Mouse (Mus musculus): Measurements from ENCODE around the gene Gigyf2. TPM values are rescaled to one million over a fixed set of nuclear protein-coding genes. Genes with fewer than 3 reads are reported as not detected.
"Not testable (repeated sequence)": the region's sequence is repeated elsewhere in the genome, so short reads cannot be mapped to it uniquely, and the experiment has no call there.

Gigyf2 gene
- polyA plus RNA-seq, 1 experiment from 2014 or later: 69.4 TPM

DNA sequence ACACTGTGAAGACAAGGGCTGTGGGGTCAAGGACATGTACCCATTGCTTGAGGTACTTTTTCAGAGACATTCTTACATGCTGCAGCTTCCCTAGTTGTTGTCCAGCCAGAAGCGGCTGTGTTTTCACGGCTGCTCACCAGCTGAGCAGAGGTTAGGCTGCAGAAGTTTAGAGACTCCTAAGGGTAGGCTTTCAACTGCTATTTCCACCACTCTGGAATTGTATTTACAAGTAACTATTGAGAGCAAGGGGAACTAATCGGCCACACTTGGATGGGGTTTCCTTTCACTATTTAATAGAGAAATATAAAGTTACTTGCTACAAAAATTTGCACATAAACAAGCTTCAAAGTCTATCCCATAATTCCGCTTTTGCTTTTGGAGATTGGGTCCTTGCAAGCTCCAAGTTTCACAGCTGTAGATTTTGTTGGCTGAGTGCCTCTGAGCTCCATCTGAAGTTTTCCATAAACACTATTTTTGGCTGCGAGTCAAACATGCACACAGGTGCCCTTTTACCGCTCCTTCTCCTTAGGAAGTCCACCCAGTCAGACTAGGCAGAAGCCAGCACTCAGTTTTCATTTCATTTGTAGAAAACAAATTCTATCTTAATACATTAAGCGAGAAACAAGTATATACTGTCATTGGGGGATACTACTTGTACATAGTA, 70.3 kb downstream of the Gigyf2 start:
- H3K27ac ChIP-seq (replicated peaks): no peak overlapping the region
- H3K4me1 ChIP-seq (replicated peaks): no peaks in the 10 kb centered on the region
- no peak for ATAC-seq (ENCODE audit: low read depth)

GRCm38 (mm10) chr1:87404710-87405109, 77.9 kb downstream of the Gigyf2 start:
- Histone ChIP-seq H3K27ac (replicated peaks) (no peak overlapping the region), H3K4me1 (replicated peaks) (no peaks in the 10 kb centered on the region), H3K36me3 (peaks cover 51% of the 10 kb centered on the region), H3K27me3 (no peaks in the 10 kb centered on the region), H3K9me3 (no peaks in the 10 kb centered on the region), H3K9ac (no peak overlapping the region), H3K4me2 (no peak overlapping the region), H3K4me3 (no peak overlapping the region)
- 96% methylated on average over 1 of the region's 1 CpGs for WGBS
- no peak for ATAC-seq (ENCODE audit: low read depth)

More for the DNA sequence above, 70.3 kb downstream of the Gigyf2 start:
- Histone ChIP-seq H3K4me3 (no peak overlapping the region), H3K36me3 (0 out of 2 replicates have a peak, but pooled peaks cover 8% of the 10 kb centered on the region), H3K4me2 (no peak overlapping the region), H3K9me3 (no peaks in the 10 kb centered on the region), H3K9ac (no peak overlapping the region), H3K27me3 (no peaks in the 10 kb centered on the region)
- 90% methylated on average over 7 of the region's 7 CpGs for WGBS

DNA sequence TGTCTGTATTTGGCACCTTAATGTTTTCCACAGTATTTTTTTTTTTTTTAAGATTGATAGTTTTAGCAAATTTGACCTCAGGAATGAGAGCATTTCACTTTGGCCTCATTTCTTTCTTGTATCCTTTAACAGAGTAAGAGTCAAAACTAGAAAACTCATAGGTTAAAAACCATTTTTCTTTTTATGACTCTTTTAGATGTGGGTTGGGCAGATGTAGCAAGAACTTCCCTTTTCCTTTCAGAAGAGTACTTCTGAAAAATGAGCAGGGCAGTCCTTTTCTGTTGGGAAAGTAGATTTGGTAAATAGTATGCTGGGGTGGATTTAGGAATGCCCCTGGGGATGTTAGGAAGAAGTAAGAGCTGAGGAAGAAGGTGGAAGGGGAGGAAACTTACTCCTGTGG, 79.2 kb downstream of the Gigyf2 start:
- Histone ChIP-seq H3K27ac (replicated peaks) (no peak overlapping the region), H3K4me3 (no peak overlapping the region), H3K9ac (no peak overlapping the region), H3K27me3 (no peaks in the 10 kb centered on the region), H3K4me1 (replicated peaks) (no peaks in the 10 kb centered on the region), H3K9me3 (no peaks in the 10 kb centered on the region), H3K4me2 (no peak overlapping the region), H3K36me3 (peaks cover 63% of the 10 kb centered on the region)
- no peak for ATAC-seq (ENCODE audit: low read depth)

DNA sequence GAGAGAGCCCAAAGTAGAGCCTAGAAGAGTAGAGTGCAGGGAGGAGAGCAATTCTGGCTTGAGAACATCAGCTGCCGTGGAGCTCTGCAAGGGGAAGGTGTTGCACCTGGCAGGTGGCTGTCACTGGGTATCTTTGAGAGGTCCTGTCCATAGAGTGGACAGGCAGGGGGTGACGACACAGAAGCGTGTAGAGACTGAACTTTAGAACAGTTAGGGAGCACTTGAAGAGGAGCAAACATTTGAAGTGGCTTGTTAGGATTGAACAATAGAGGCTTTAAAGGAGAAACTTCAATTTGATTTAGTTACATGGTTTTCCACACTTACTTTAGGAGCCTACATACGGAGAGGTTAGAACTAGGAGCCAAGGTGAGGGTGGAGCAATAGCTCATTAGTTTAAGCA, 82.6 kb downstream of the Gigyf2 start:
- H3K27ac ChIP-seq (replicated peaks): no peak overlapping the region
- no peak for ATAC-seq (ENCODE audit: low read depth)
- H3K4me3 ChIP-seq: no peak overlapping the region
- no peak overlapping the region for H3K4me2 ChIP-seq
- H3K27me3 ChIP-seq: no peaks in the 10 kb centered on the region
- no peak overlapping the region for H3K9ac ChIP-seq
- H3K36me3 ChIP-seq: peaks cover 83% of the 10 kb centered on the region
- no peaks in the 10 kb centered on the region for H3K4me1 ChIP-seq (replicated peaks)
- no peaks in the 10 kb centered on the region for H3K9me3 ChIP-seq
- 89% methylated on average over 4 of the region's 4 CpGs for WGBS

DNA sequence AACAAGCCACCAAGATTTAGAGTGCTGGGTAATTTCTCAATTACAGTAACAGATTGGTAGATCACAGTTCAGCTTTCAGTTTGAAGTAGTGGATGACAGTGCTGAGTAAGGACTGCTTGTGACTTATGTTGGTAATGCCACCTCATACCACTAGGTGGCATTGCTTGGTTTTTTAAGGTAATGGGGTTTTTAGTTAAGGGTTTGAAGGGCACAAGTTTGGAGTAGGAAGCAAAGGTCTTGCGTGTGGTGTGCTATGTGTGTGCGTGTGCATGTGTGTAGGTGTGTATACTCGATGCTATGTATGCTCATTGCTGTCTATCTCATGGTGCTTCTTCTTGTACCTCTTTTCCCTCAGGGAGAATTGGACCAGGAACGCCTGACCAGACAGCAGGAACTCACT, 91.9 kb downstream of the Gigyf2 start:
- Histone ChIP-seq H3K4me3 (no peak overlapping the region), H3K27me3 (no peaks in the 10 kb centered on the region), H3K9ac (no peak overlapping the region), H3K36me3 (peaks cover 63% of the 10 kb centered on the region), H3K4me1 (replicated peaks) (no peaks in the 10 kb centered on the region), H3K4me2 (no peak overlapping the region), H3K9me3 (no peaks in the 10 kb centered on the region), H3K27ac (replicated peaks) (no peak overlapping the region)
- no peak for ATAC-seq (ENCODE audit: low read depth)
- WGBS: 89% methylated on average over 4 of the region's 4 CpGs

DNA sequence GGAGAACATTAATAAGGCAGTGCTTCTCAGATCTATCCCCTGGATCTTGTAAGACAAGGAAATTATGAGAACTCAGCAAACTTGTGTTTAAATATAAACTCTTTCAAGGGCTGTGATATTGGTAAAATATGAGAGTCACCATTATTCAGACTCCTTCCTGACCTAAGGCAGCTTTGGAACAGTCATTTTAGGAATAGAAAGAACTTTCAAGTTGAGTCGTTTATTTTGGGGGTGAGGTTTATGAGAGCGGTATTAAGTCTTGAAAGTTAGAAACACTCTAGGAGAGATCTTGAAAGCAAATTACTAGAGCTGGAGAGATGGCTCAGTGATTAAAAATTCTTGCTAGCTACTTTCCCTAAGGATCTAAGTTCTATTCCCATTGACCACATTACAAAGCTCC, 108.3 kb downstream of the Gigyf2 start:
- no peak overlapping the region for H3K9ac ChIP-seq
- H3K9me3 ChIP-seq: no peaks in the 10 kb centered on the region
- H3K27me3 ChIP-seq: no peaks in the 10 kb centered on the region
- H3K4me1 ChIP-seq (replicated peaks): no peaks in the 10 kb centered on the region
- no peak overlapping the region for H3K4me3 ChIP-seq
- no peak overlapping the region for H3K4me2 ChIP-seq
- no peak for ATAC-seq (ENCODE audit: low read depth)
- peaks cover 76% of the 10 kb centered on the region for H3K36me3 ChIP-seq
- WGBS: 91% methylated on average over 2 of the region's 2 CpGs
- H3K27ac ChIP-seq (replicated peaks): no peak overlapping the region

GRCm38 (mm10) chr1:87436583-87436982, 109.8 kb downstream of the Gigyf2 start:
- no peak for ATAC-seq (ENCODE audit: low read depth)
- Histone ChIP-seq H3K4me2 (no peak overlapping the region), H3K4me1 (replicated peaks) (no peaks in the 10 kb centered on the region), H3K9ac (no peak overlapping the region), H3K4me3 (no peak overlapping the region), H3K27me3 (no peaks in the 10 kb centered on the region), H3K36me3 (peaks cover 77% of the 10 kb centered on the region), H3K9me3 (no peaks in the 10 kb centered on the region), H3K27ac (replicated peaks) (no peak overlapping the region)
- WGBS: 87% methylated on average over 6 of the region's 6 CpGs

DNA sequence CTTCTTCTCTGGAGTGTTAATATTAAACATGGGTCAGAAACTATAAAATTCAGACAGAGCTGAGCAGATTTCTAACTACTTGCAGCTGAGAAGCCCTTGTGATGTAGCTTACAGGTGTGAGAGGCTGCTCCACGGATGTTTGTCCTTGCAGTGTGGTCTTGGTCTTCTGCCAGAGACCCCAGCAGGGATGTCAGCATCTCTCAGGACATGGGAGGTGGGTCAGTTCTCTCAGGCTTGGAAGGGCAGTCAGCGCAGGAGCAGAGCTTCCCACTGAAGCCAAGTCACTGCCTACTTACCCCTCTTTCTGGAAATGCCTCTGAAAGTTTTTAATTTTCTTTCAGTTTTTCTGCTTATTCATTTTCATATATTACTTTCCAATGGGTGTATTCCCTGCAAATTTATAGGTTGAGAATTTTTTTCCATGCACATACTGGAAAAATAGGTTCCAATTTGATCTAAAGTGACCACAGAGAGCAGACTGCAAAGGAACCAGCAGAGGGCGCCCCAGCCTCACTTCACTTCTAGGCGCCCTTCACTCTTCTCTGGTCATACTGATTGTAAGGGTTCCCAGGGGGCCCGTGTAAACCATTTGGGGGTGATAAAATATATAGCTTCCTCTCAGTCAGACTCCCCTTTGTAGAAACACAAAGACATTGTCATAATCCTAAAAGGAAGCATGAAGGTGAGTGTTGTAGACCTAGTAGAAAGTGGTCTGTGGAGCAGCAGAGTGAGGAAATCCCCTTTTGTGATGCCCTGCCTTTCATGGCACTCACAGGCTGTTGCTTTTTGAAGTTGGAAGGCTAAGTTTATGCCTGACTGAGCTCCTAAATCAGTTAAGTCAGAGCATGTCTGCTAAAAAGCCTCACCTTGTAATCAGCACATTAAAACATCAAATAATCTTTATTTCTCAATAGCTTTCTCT, 120.6 kb downstream of the Gigyf2 start:
- no peak overlapping the region for H3K9ac ChIP-seq
- H3K4me3 ChIP-seq: no peak overlapping the region
- no peak overlapping the region for H3K27ac ChIP-seq (replicated peaks)
- H3K27me3 ChIP-seq: no peaks in the 10 kb centered on the region
- 33% methylated on average over 5 of the region's 5 CpGs for WGBS
- 0 out of 2 replicates have a peak, but pooled peaks cover 3% of the 10 kb centered on the region for H3K4me1 ChIP-seq (replicated peaks)
- H3K4me2 ChIP-seq: no peak overlapping the region
- no peak; the same call in 1 of the 2 replicates for ATAC-seq (ENCODE audit: low read depth)
- no peaks in the 10 kb centered on the region for H3K9me3 ChIP-seq
- peaks cover 83% of the 10 kb centered on the region for H3K36me3 ChIP-seq

DNA sequence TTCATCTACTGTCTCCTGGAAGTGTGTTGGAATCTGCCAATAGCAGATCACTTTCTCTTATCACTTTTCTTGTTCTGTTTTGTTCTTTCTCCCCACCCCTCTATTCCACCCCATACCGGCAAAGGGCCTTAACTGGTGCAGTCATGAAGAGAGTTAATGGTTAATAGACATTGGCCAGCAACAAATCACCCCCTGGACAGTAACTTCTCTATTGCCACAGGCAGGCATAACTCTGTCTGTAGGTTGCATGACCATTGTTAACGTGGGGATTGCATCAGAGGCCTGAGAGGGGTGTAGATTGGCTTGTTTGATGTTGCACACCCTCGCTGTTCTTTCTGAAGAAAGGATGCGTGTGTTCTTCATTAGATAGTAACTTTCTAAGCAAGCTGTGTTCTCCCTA, 122.6 kb downstream of the Gigyf2 start:
- H3K27me3 ChIP-seq: no peaks in the 10 kb centered on the region
- no peak overlapping the region for H3K4me2 ChIP-seq
- H3K4me1 ChIP-seq (replicated peaks): 0 out of 2 replicates have a peak, but pooled peaks cover 3% of the 10 kb centered on the region
- H3K27ac ChIP-seq (replicated peaks): no peak overlapping the region
- no peak for ATAC-seq (ENCODE audit: low read depth)
- no peaks in the 10 kb centered on the region for H3K9me3 ChIP-seq
- peaks cover 66% of the 10 kb centered on the region for H3K36me3 ChIP-seq
- WGBS: 74% methylated on average over 4 of the region's 4 CpGs
- H3K4me3 ChIP-seq: no peak overlapping the region
- no peak overlapping the region for H3K9ac ChIP-seq

GRCm38 (mm10) chr1:87456425-87456824, 129.6 kb downstream of the Gigyf2 start:
- H3K4me1 ChIP-seq (replicated peaks): no peaks in the 10 kb centered on the region
- H3K9me3 ChIP-seq: no peaks in the 10 kb centered on the region
- WGBS: 92% methylated on average over 1 of the region's 1 CpGs
- H3K4me3 ChIP-seq: no peak overlapping the region
- 0 out of 2 replicates have a peak, but pooled peaks cover 7% of the 10 kb centered on the region for H3K36me3 ChIP-seq
- no peaks in the 10 kb centered on the region for H3K27me3 ChIP-seq
- no peak overlapping the region for H3K9ac ChIP-seq
- ATAC-seq (ENCODE audit: low read depth): no peak
- no peak overlapping the region for H3K27ac ChIP-seq (replicated peaks)
- no peak overlapping the region for H3K4me2 ChIP-seq

GRCm38 (mm10) chr1:87458045-87458444, 131.2 kb downstream of the Gigyf2 start:
- ATAC-seq (ENCODE audit: low read depth): no peak
- Histone ChIP-seq H3K4me2 (no peak overlapping the region), H3K9me3 (no peaks in the 10 kb centered on the region), H3K4me3 (no peak overlapping the region), H3K27me3 (no peaks in the 10 kb centered on the region), H3K9ac (no peak overlapping the region), H3K27ac (replicated peaks) (no peak overlapping the region), H3K36me3 (no peaks in the 10 kb centered on the region), H3K4me1 (replicated peaks) (no peaks in the 10 kb centered on the region)
- WGBS: 79% methylated on average over 4 of the region's 4 CpGs

DNA sequence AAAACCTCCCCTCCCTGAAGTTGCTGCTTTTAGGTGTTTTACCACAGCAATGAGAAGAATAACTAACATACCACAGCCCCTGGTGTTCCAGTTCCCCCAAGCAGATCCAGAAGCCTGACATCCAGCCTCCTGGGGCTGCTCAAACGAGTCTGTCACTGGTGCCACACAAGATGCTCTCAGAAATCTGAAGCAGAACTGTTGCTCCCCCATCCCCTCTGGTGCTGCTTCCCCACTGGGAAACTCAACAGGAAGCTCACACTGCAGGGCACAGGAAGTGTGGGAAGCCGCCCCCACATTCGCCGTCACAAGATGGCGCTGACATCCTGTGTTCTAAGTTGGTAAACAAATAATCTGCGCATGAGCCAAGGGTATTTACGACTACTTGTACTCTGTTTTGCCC, 133.1 kb downstream of the Gigyf2 start:
- WGBS: 93% methylated on average over 6 of the region's 7 CpGs
- H3K4me3 ChIP-seq; H3K36me3 ChIP-seq; H3K9ac ChIP-seq; ATAC-seq (ENCODE audit: low read depth); H3K4me1 ChIP-seq (replicated peaks); H3K27ac ChIP-seq (replicated peaks); H3K27me3 ChIP-seq; H3K9me3 ChIP-seq; H3K4me2 ChIP-seq: not testable (repeated sequence)
